Mouse (Mus musculus): ENCODE measurements around the gene Lrrc8b. TPM values are rescaled to one million over a fixed set of nuclear protein-coding genes. Genes with fewer than 3 reads are reported as not detected.

The Lrrc8b gene
- total RNA-seq (2014; fragmentation: Nextera tagmentation) (55.3 and 57.0 TPM in 2 replicates), total RNA-seq (2017) (17.0 and 18.0 TPM in 2 replicates), polyA plus RNA-seq (2012) (3.9 and 6.4 TPM in 2 replicates)

DNA sequence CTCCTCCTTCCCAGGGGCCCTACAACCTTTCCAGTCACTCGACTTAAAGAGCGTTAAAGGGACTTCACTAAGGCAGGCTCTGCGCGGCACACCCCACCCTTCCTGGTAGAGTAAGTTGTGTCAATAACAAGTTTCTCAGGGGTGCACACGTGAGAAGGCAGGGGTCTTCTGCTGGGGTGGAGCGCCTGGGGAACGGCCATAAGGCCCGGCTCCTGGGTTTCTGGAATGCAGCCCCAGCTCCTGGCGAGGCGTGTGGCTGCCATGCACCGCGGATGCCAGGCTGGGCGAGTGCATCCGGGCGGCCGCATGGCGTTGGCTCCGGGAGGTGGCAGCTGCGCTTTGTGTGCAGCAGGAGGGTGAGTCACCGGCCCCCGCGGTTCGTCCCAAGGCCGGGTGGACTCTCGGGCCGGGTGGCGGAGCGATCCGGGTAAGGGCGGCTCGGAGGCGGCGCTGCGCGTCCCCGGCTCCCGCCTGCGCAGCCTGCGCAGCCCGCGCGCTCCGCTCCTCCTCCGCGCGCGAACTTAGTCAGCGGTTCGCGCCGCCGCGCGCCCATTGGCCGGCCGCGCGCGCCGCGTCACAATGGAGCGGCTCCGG, at the start of gene Lrrc8b:
Gene Lrrc8b (plus strand): TSS at position 578 of the 594 bp plus-strand sequence.
- H3K27me3 ChIP-seq (ENCODE audit: insufficient read depth, low read length) = no peaks in the 10 kb centered on the region
- ATAC-seq (ENCODE audit: extremely low read depth, insufficient number of reproducible peaks, low FRiP score, poor library complexity, severe bottlenecking) (peak; percentile 17; the same call in 1 of the 2 replicates), DNase-seq (ENCODE audit: low spot score) (peak; percentile 79)
- H3K9me3 ChIP-seq (replicated peaks) = peaks cover 3% of the 10 kb centered on the region; the same call in 1 of the 2 replicates
- TF ChIP-seq POLR2AphosphoS5 (IDR thresholded peaks at IDR 0.05; ENCODE audit: insufficient replicate concordance, low read depth, low read length) (no peak), TAL1 (conservative IDR thresholded peaks at IDR 0.05; ENCODE audit: low read depth, low read length) (no peak), CTCF (IDR thresholded peaks at IDR 0.05; ENCODE audit: low read depth, low read length) (no peak), GATA2 (IDR thresholded peaks at IDR 0.05; ENCODE audit: borderline replicate concordance, low read depth, low read length) (no peak), GATA1 (IDR thresholded peaks at IDR 0.05; ENCODE audit: borderline replicate concordance, low read length) (no peak)
- peaks cover 67% of the 10 kb centered on the region for H3K4me1 ChIP-seq (ENCODE audit: insufficient read depth, low read depth, low read length)
- H3K4me3 ChIP-seq (ENCODE audit: low read depth, low read length) = peak within 1 kb of the TSS; percentile 95
- H3K36me3 ChIP-seq (replicated peaks) = peaks cover 41% of the 10 kb centered on the region

DNA sequence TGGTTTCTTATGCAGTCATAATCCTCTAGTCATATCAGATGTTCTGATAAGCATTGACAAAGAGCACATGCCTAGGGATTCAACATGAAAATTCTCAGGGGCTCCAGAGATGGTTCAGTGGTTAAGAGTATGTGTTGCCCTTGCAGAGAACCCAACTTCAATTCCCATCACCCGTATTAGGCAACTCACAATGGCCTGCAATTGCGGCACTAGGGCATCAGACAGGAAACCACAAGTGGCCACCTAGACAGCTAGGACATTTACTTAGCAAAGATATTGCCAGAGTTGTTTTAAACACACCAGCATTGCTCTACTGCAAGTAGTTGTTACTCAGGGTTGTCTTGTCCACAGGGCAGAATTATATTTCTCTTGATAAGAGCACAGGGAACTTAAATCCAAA, 34.1 kb upstream of the Lrrc8b start:
- DNase-seq (ENCODE audit: low spot score) (no peak), ATAC-seq (ENCODE audit: extremely low read depth, insufficient number of reproducible peaks, low FRiP score, poor library complexity, severe bottlenecking) (no peak)
- H3K27me3 ChIP-seq (ENCODE audit: insufficient read depth, low read length) = no peaks in the 10 kb centered on the region
- TF ChIP-seq TAL1 (conservative IDR thresholded peaks at IDR 0.05; ENCODE audit: low read depth, low read length) = no peak
- no peak for TF ChIP-seq POLR2AphosphoS5 (IDR thresholded peaks at IDR 0.05; ENCODE audit: insufficient replicate concordance, low read depth, low read length)
- TF ChIP-seq CTCF (IDR thresholded peaks at IDR 0.05; ENCODE audit: low read depth, low read length) = no peak
- TF ChIP-seq GATA2 (IDR thresholded peaks at IDR 0.05; ENCODE audit: borderline replicate concordance, low read depth, low read length) = no peak
- TF ChIP-seq GATA1 (IDR thresholded peaks at IDR 0.05; ENCODE audit: borderline replicate concordance, low read length) = no peak
- no peaks in the 10 kb centered on the region for H3K36me3 ChIP-seq (replicated peaks)
- H3K4me3 ChIP-seq (ENCODE audit: low read depth, low read length) = no peak overlapping the region
- H3K4me1 ChIP-seq (ENCODE audit: insufficient read depth, low read depth, low read length) = no peaks in the 10 kb centered on the region
- H3K9me3 ChIP-seq (replicated peaks) = no peaks in the 10 kb centered on the region

DNA sequence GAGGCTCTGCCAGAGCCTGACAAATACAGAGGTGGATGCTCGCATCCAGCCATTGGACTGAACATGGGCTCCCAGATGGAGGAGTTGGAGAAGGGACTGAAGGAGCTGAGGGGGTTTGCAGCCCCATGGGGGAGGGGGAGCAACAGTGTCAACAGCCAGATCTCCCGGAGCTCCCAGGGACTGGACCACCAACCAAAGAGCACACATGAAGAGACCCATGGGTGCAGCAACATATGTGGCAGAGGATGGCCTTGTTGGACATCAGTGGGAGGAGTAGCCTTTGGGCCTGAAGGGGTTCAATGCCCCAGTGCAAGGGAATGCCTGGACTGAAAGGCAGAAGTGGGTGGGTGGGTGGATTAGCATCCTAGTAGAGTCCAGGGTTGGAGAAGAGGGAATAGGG, 25.2 kb upstream of the Lrrc8b start:
- Histone ChIP-seq H3K4me1 (ENCODE audit: insufficient read depth, low read depth, low read length) (no peaks in the 10 kb centered on the region), H3K4me3 (ENCODE audit: low read depth, low read length) (no peak overlapping the region), H3K27me3 (ENCODE audit: insufficient read depth, low read length) (no peaks in the 10 kb centered on the region), H3K9me3 (replicated peaks) (no peaks in the 10 kb centered on the region), H3K36me3 (replicated peaks) (no peaks in the 10 kb centered on the region)
- DNase-seq (ENCODE audit: low spot score) (no peak), ATAC-seq (ENCODE audit: extremely low read depth, insufficient number of reproducible peaks, low FRiP score, poor library complexity, severe bottlenecking) (no peak)
- TF ChIP-seq GATA2 (IDR thresholded peaks at IDR 0.05; ENCODE audit: borderline replicate concordance, low read depth, low read length) = no peak
- no peak for TF ChIP-seq POLR2AphosphoS5 (IDR thresholded peaks at IDR 0.05; ENCODE audit: insufficient replicate concordance, low read depth, low read length)

DNA sequence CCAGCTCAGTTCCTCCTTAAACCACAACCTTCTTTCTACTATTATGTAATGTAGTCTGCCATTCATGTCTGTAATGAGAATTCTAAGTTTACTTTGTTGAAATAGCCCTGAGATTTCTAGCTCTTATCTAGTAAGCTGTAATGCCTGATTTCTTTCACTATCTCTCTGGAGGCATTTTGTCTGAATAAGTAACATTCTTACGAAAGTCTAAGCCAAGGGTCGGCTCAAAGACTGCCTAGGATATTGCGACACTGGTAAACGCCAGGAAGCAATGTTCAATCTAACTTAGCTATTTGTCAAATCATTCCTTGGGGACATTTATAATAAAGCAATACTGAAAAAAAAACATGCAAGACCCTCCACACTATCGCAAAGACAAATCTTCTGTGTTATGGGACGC, 21.8 kb upstream of the Lrrc8b start:
- no peak for TF ChIP-seq GATA1 (IDR thresholded peaks at IDR 0.05; ENCODE audit: borderline replicate concordance, low read length)
- no peak for TF ChIP-seq POLR2AphosphoS5 (IDR thresholded peaks at IDR 0.05; ENCODE audit: insufficient replicate concordance, low read depth, low read length)
- no peak for TF ChIP-seq TAL1 (conservative IDR thresholded peaks at IDR 0.05; ENCODE audit: low read depth, low read length)
- TF ChIP-seq GATA2 (IDR thresholded peaks at IDR 0.05; ENCODE audit: borderline replicate concordance, low read depth, low read length) = no peak
- TF ChIP-seq CTCF (IDR thresholded peaks at IDR 0.05; ENCODE audit: low read depth, low read length) = no peak
- Histone ChIP-seq H3K4me3 (ENCODE audit: low read depth, low read length) (no peak overlapping the region), H3K9me3 (replicated peaks) (no peaks in the 10 kb centered on the region), H3K36me3 (replicated peaks) (no peaks in the 10 kb centered on the region), H3K4me1 (ENCODE audit: insufficient read depth, low read depth, low read length) (no peaks in the 10 kb centered on the region), H3K27me3 (ENCODE audit: insufficient read depth, low read length) (peaks cover 4% of the 10 kb centered on the region; the same call in 1 of the 2 replicates)
- ATAC-seq (ENCODE audit: extremely low read depth, insufficient number of reproducible peaks, low FRiP score, poor library complexity, severe bottlenecking) (no peak), DNase-seq (ENCODE audit: low spot score) (no peak)

DNA sequence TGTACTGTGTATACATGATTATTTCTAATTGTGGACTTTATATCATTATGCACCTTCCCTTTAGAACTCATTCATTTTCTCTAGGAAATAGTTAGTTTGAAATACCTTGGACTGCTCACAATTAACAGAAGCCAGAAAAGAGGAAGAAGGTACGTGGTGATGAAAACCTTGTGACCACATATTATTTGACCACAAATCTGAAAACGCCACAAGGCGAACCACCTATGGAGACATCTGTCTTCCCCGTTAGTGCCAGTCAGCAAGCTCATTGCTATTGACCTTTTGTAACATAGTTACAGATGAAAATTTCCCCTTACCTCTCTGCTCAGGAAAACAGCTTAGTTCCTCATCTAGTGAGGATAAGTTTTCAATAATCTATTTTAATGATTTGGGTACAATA, 20.4 kb upstream of the Lrrc8b start:
- Histone ChIP-seq H3K4me1 (ENCODE audit: insufficient read depth, low read depth, low read length) (peaks cover 1% of the 10 kb centered on the region), H3K9me3 (replicated peaks) (no peaks in the 10 kb centered on the region), H3K4me3 (ENCODE audit: low read depth, low read length) (no peak overlapping the region), H3K36me3 (replicated peaks) (no peaks in the 10 kb centered on the region), H3K27me3 (ENCODE audit: insufficient read depth, low read length) (peaks cover 6% of the 10 kb centered on the region; the same call in 1 of the 2 replicates)
- no peak for DNase-seq (ENCODE audit: low spot score)
- TF ChIP-seq GATA1 (IDR thresholded peaks at IDR 0.05; ENCODE audit: borderline replicate concordance, low read length) (no peak), TAL1 (conservative IDR thresholded peaks at IDR 0.05; ENCODE audit: low read depth, low read length) (no peak), POLR2AphosphoS5 (IDR thresholded peaks at IDR 0.05; ENCODE audit: insufficient replicate concordance, low read depth, low read length) (no peak), CTCF (IDR thresholded peaks at IDR 0.05; ENCODE audit: low read depth, low read length) (no peak), GATA2 (IDR thresholded peaks at IDR 0.05; ENCODE audit: borderline replicate concordance, low read depth, low read length) (no peak)
- ATAC-seq (ENCODE audit: extremely low read depth, insufficient number of reproducible peaks, low FRiP score, poor library complexity, severe bottlenecking) = no peak

DNA sequence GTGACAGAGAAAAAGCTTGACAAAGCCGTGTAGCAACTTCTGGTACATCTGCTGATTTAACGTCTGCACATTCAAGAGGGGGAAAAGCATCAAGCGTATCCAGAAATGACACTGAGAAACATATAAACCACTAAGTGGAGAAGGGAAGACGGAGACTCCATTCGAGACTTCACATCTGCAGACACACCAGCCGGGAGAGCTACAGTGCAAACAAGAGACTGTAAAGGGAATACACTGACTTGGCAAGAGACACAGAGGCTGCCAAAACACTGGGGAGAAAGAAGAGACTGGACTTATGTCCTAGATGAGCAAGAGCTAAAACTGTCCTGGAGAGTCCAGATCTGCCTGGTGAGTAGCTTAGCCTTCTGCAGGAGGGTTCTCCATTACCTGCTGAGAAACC, 16.6 kb upstream of the Lrrc8b start:
- no peak overlapping the region for H3K4me3 ChIP-seq (ENCODE audit: low read depth, low read length)
- TF ChIP-seq GATA1 (IDR thresholded peaks at IDR 0.05; ENCODE audit: borderline replicate concordance, low read length) (no peak), CTCF (IDR thresholded peaks at IDR 0.05; ENCODE audit: low read depth, low read length) (no peak), POLR2AphosphoS5 (IDR thresholded peaks at IDR 0.05; ENCODE audit: insufficient replicate concordance, low read depth, low read length) (no peak), TAL1 (conservative IDR thresholded peaks at IDR 0.05; ENCODE audit: low read depth, low read length) (no peak), GATA2 (IDR thresholded peaks at IDR 0.05; ENCODE audit: borderline replicate concordance, low read depth, low read length) (no peak)
- peaks cover 6% of the 10 kb centered on the region; the same call in 1 of the 2 replicates for H3K27me3 ChIP-seq (ENCODE audit: insufficient read depth, low read length)
- ATAC-seq (ENCODE audit: extremely low read depth, insufficient number of reproducible peaks, low FRiP score, poor library complexity, severe bottlenecking) (no peak), DNase-seq (ENCODE audit: low spot score) (no peak)
- no peaks in the 10 kb centered on the region for H3K9me3 ChIP-seq (replicated peaks)
- peaks cover 4% of the 10 kb centered on the region for H3K4me1 ChIP-seq (ENCODE audit: insufficient read depth, low read depth, low read length)
- no peaks in the 10 kb centered on the region for H3K36me3 ChIP-seq (replicated peaks)

Data from G1E (cell line).